Mouse (Mus musculus): ENCODE results near the gene Fgfr2.

- no peak for TF ChIP-seq POLR2A (IDR thresholded peaks at IDR 0.05; ENCODE audit: insufficient read length, low read depth)
- TF ChIP-seq MYOD1 (IDR thresholded peaks at IDR 0.05; ENCODE audit: control insufficient read depth in 1 of 3, insufficient read length in 2 of 3, low read depth in 2 of 3): no peak
- TF ChIP-seq POLR2AphosphoS2 (IDR thresholded peaks at IDR 0.05; ENCODE audit: insufficient read length, low read depth): no peak
- TF ChIP-seq MAX (IDR thresholded peaks at IDR 0.05; ENCODE audit: low read depth): no peak
- no peak for TF ChIP-seq USF1 (IDR thresholded peaks at IDR 0.05; ENCODE audit: low read depth)
- TF ChIP-seq E2F4 (IDR thresholded peaks at IDR 0.05; ENCODE audit: insufficient read depth): no peak
- no peak for TF ChIP-seq CEBPB (IDR thresholded peaks at IDR 0.05; ENCODE audit: insufficient read depth, poor library complexity, severe bottlenecking)
- TF ChIP-seq TCF12 (IDR thresholded peaks at IDR 0.05; ENCODE audit: insufficient read depth, poor library complexity, severe bottlenecking): no peak
- no peak for TF ChIP-seq REST (IDR thresholded peaks at IDR 0.05; ENCODE audit: insufficient read depth, insufficient read length)
- TF ChIP-seq MYOG (IDR thresholded peaks at IDR 0.05; ENCODE audit: control insufficient read depth in 1 of 3, insufficient read depth in 1 of 3, insufficient read length in 2 of 3, low read depth in 2 of 3): no peak
- TF ChIP-seq SRF (IDR thresholded peaks at IDR 0.05; ENCODE audit: control insufficient read depth, insufficient read length, low read depth): no peak
- TF ChIP-seq TCF3 (IDR thresholded peaks at IDR 0.05; ENCODE audit: insufficient read length, low read depth): no peak
These were observed 2184.3 kb downstream of the Fgfr2 start for GRCm38 (mm10) chr7:130938896-130939295.
